Mouse (Mus musculus): ENCODE measurements at regions not wholly inside any gene's neighbourhood (a gene's known extent, or its start where the extent isn't known, plus 50 kb on each side); places are given as distances from the start of the nearest gene placed in this dataset.

GRCm38 (mm10) chr17:29775836-29776235 lies 59.0 kb upstream of the Ccdc167 start:
- DNase-seq (ENCODE audit: low read depth, low spot score) = no peak

GRCm38 (mm10) chr17:29773339-29773738 lies 56.5 kb upstream of the Ccdc167 start:
- peak; percentile 29 for DNase-seq (ENCODE audit: low read depth, low spot score)

- DNase-seq (ENCODE audit: low read depth, low spot score) = no peak
These were observed 54.1 kb upstream of the Ccdc167 start for GRCm38 (mm10) chr17:29770914-29771313.

- DNase-seq (ENCODE audit: low read depth, low spot score) = no peak
These were observed 52.8 kb upstream of the Ccdc167 start for GRCm38 (mm10) chr17:29769631-29770030.

GRCm38 (mm10) chr17:29769143-29769542 lies 52.3 kb upstream of the Ccdc167 start:
- no peak for DNase-seq (ENCODE audit: low read depth, low spot score)

GRCm38 (mm10) chr17:29768642-29769041 lies 51.8 kb upstream of the Ccdc167 start:
- DNase-seq (ENCODE audit: low read depth, low spot score) = no peak
